Mouse (Mus musculus): ENCODE measurements around the gene Cyp17a1.
A peak's percentile ranks its signal among the peaks of the same experiment; 100 is the strongest.

Gene Cyp17a1

DNA sequence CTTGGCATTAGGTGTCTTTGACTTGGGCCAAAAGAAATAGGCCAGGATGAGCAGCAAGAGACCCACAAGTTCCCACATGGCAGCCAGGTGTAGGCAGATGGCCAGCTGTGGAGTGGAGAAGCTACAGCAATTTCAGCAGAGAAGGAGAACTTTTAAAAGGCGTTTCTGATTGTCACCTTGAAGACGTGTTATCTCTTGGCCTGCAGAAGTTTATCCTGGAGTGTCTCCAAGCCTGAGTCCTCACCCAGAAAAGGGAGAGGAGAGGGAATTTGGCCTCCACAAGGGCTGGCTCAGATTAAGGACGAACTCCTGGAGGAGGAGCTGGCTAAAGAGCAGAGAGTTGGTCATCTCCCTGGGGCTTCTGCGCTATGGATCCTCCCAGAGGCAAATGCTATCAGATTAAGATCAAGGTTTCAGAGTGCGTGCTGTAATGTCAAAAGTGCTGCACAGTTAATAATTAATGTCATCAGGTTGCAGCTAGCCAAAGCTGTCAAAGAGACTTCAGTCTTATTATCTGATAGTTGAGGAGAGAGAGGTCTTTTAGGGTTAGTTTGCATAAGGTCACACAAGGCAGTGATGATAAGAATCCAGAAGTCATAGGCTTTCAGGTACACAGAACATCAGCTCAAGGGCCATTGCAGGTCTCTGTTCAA, at the start of gene Cyp17a1:
Gene Cyp17a1, minus strand, starts transcription at position 407 of the 653 bp plus-strand sequence.
- DNase-seq, result no peak

DNA sequence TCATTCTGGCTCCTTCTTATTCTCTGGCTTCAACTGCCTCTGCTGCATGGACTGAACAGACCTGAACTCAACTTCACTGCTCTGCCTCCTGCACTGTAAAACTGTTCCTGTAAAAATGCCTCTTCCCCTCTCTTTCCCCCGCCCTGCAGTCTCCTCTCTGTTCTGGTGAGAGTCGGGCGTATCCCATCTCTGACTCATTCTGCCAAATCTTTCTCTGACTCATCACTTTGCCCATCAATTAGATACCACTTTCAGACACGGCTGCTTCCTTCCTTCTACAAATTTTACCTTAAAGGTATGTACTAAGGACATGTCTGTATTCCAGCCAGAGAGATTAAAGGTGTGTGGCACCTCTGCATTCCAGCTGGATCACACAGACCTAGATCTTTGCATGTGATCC, 45.2 kb upstream of the Cyp17a1 start:
- no peak for DNase-seq

- DNase-seq, result no peak
Observed at GRCm38 (mm10) chr19:46715016-46715415, 42.0 kb upstream of the Cyp17a1 start.

- DNase-seq, result no peak
Observed at GRCm38 (mm10) chr19:46714234-46714633, 41.3 kb upstream of the Cyp17a1 start.

DNA sequence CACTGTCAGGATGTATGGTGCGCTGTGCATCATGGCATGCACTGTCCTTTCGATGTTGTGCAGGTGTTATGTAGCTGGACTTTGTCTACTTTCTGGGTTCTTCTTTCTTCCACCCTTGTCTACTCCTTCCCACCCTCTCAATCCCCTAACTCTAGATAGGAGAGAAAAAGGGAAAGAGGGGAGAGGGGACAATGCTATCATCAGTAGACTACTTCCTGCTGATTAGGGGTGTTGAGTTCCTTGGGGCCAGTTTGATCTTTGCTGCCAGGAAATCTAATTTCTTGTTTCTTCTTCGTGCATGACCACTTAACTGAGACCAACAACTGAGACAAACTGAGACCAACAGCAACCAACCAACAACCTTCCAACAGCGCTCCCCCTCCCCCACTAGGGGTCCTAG, 37.6 kb upstream of the Cyp17a1 start:
- no peak for DNase-seq

DNA sequence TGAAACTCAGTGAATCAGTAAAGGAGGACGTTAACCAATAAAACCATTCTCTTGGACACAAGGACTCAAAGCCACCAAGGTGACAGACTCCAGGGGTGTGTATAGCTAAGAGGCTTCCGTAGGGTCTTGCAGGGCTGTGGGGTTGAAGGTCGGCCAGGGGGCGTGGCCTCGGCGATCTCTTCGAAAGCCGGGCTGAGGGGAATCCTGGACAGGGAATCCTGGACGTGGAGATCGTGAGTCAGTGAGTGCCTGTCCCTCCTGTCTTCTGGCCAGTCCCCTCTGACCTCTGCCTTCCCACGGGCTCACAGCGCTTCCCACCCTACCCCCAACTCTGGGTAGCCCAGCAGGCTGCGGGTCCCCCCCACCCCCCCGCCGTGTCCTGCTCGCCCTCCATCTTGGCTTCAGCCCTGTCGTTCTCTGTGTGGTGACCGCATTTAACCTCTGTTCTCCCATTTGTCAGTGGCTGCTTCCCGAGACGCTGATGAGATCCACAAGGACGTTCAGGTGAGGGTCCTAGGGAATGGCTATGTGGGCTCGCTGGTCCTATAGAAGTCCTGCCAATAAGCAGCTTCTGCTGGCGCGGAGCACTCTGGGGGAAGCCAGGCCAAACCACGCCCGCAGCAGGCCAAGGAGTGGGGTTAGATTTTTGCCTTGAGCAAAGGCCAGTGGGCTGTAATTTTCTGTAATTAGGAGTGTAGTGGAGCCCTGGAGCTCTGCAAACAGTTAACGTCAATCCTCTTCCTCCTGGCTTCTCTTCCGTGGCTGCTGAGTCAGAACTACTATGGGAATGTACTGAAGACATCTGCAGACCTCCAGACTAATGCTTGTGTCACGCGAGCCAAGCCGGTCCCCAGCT, 34.6 kb upstream of the Cyp17a1 start, which contains the start of gene As3mt:
Gene As3mt, plus strand, starts transcription at position 163 of the 856 bp plus-strand sequence.
- DNase-seq, result peak; percentile 73

DNA sequence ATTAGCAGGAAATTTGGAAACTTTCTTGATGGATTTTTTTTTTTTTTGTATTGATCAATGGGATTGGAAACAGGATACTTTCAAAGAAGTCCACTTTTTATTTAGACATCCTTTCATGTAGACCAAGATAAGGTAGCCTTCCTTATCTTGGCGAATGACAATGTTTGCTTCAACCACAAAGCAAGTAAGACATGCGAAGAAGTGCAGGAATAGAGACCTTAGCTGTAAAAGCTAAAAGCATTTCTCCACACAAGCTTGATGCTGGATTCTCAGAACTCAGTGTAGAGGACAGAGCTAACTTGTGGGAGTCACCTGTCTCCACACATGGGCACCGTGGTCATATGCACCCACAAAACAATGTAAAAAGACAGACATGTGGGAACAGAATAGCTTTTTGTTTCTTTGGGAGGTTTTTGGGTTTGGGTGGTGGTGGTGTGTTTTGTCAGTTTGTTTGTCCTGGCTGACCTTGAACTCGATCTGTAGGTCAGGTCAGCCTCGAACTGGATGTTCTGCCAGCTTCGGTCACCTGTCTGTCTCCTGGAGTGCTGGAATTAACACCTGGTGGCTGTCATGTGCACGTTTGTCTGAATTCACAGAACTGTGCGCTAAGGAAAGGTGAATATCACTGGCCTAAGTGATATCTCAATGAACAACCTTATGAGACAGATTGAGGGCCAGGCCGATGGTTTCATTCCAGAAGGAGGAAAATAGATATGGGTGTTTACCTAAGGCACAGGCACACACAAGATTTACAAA, 33.7 kb upstream of the Cyp17a1 start:
- DNase-seq, result no peak

- DNase-seq, result no peak
Observed at GRCm38 (mm10) chr19:46705779-46706495, 33.0 kb upstream of the Cyp17a1 start.

DNA sequence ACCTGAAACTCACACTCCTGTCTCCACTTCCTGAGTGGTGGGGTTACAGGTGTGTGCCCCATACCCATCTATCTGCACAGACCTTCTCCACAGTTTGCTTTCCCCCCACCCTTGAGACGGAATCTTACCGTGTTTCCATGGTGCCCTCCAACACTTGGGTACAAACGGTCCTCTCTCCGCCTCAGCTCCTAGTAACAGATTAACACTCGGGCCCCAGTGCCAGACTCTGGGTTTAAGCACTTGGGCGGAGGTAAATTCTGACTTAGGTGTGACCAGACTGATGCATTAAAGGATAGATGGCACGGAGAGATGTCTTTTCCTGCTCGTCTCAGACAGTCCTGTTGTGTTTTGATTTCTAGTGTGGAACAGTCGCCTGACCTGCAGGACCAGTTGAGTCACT, 28.2 kb upstream of the Cyp17a1 start:
- DNase-seq, result no peak

- no peak for DNase-seq
Observed at GRCm38 (mm10) chr19:46699011-46699481, 26.1 kb upstream of the Cyp17a1 start.

DNA sequence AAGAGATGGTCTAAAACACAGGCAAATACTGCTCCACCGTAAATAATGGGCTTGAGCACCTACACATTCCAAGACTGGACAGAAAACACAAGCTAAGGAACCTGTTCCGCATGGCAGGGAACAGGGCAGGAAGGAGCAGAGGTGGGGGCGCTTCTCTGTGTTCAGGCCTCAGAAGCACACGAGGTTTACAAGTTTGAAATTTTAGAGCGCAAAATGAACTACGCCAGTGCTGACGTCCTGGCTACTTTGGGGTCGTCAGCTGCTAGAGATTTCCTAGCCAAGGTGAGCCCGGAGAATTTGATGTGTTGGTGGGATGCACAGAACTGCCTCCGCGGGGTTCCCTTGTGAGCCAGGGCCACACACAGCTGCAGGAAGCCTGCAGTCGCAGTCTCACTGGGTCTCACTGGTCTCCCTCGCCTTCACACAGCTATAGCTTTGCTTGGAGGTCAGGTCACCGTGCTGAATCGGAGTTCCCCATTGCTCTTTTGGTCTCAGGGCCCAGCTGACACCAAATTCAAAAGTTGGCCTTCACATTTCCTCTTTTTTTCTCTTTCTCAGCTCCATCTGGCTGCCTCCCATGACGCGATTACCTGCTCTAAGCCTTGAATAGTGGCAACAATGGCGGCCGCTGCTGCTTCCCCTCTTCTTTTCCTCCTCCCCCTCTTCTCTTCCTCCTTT, 25.0 kb upstream of the Cyp17a1 start:
- no peak for DNase-seq

DNA sequence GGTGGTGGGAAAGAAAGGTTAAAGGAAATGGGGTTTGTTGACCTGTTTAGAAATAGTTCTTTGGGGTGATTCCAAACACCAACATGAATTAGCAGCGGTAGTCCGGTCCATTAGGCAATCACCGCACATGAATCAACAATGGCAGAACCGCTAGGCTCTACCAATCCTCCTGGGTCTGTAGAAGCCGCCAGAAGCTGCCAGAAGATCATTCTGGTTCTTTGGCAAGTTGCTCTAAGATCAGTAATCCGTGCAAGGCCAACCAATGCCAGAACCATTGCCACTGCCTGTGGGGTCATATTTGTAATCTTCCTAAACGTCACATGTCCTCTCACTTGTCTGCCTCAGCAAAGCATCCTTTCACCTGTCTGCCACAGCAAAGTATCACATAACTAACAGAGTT, 24.0 kb upstream of the Cyp17a1 start:
- no peak for DNase-seq

DNA sequence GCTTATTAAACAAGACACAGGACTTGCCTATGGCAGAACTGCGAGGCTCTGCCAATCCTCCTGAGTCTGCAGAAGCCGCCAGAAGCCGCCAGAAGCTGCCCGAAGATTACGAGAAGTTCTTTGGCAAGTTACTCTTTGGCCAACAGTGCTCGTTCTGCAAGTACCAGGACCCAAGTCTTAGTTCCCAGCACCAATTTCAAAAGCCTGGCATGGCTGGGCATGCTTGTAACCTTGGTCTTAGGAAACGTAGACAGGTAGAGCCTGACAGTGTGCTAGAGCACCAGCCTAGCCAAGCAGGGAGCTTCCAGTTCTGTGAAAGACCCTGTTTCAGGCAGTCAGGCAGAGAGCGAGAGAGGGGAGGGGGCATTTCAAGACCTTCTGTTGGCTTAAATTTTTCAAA, 23.5 kb upstream of the Cyp17a1 start:
- DNase-seq, result no peak

DNA sequence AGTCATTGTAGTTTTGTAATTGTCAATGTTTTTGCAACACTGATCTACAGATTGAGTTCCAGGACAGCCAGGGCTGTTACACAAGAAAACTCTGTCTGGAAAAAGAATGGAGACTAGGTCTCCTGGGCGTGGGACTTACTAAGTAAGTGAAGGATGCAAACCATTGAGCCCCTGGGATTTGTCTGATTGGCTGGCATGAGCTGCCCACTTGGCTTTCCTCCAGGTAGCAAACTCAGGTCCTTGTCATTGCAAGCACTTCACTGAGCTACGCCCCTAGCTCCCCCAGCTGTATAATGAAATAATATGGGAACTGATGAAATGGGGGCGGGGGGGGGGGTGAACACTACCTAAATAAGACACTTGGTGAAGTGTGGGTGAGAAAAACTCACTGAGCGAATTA, 20.2 kb upstream of the Cyp17a1 start:
- no peak for DNase-seq

- no peak for DNase-seq
Observed at GRCm38 (mm10) chr19:46691078-46691477, 18.1 kb upstream of the Cyp17a1 start.

DNA sequence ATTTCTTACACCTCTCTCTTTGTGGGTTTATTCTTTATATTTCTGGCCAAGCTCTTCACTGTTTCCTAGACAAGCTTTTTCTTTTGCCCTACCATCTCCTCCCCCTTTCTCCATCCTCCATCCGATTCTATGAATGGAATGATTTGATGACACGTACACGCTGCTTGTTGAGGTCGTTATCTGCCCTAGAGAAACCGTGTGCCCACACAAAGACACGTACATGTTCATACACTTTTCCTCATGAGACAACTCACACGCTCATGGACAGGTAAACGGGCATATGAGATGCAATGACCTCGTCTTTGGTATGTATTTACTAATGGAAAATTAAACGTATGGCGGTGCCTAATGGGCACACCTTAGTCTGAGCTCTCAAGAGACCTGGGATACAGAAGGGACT, 17.4 kb upstream of the Cyp17a1 start:
- DNase-seq, result peak; percentile 31

- peak; percentile 89 for DNase-seq
Observed at GRCm38 (mm10) chr19:46689460-46690372, 16.7 kb upstream of the Cyp17a1 start, which contains the start of gene Borcs7. Borcs7 (plus strand) TSS chr19:46689906.

DNA sequence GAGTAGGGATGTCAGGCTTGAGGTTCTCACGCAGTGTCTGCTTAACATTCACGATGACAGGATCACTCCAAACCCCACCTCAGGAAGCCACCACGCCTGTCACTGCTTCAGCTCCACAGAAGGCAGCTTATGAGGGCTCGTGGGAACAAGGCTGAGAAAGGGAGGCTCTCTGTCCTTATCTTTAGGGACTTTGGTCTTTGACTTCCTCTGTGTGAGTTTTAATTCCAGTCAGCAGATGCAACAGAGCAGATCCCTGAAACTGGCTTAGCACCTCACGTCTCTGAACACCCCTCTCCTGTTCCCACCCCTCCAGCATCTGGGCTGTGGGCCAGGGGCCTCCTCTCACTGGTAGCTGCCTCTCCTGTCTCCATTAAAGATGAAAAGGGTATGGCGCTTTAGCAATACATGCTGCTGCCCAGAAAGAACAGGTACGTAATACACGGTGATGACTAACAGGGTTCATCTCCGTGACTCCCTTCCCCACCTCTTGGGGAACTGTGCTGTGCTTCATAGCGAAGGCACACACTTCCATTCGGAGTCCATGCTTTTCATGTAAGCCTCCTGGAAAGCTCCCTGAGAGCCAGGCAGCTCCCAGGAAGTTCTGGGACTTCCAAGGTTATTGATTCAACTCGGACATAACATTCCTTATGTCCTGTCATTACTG, 6.9 kb upstream of the Cyp17a1 start:
- DNase-seq, result no peak

- DNase-seq, result no peak
Observed at GRCm38 (mm10) chr19:46675641-46676040, 2.7 kb upstream of the Cyp17a1 start.

- peak; percentile 40 for DNase-seq
Observed at GRCm38 (mm10) chr19:46670691-46671090, 2.3 kb downstream of the Cyp17a1 start.

All from cerebellum, adult 9-10 months (tissue).